Mouse (Mus musculus) ES-Bruce4 (cell line): ENCODE results near the gene Gria1.

Source experiments
- CTCF ChIP-seq: IDR thresholded peaks from one replicate; pipeline ENCODE4 v1.8.1; 2011; ENCODE audit warnings: low read depth, low read length
- EP300 ChIP-seq: IDR thresholded peaks from 2 replicates; pipeline ENCODE4 v1.6.1; 2011; ENCODE audit warnings: low read depth, low read length; ENCODE audit not compliant: insufficient read depth
- POLR2A ChIP-seq: IDR thresholded peaks from one replicate; pipeline ENCODE4 v1.8.1; 2011; ENCODE audit warnings: low read length; ENCODE audit not compliant: insufficient read depth

GRCm38 (mm10) chr11:57014396-57014795 is 3.2 kb downstream of the Gria1 start:
- TF ChIP-seq CTCF (no peak), POLR2A (no peak), EP300 (no peak)
